ENCODE assay signal across 8 mouse cellular contexts in the genomic region with DNA sequence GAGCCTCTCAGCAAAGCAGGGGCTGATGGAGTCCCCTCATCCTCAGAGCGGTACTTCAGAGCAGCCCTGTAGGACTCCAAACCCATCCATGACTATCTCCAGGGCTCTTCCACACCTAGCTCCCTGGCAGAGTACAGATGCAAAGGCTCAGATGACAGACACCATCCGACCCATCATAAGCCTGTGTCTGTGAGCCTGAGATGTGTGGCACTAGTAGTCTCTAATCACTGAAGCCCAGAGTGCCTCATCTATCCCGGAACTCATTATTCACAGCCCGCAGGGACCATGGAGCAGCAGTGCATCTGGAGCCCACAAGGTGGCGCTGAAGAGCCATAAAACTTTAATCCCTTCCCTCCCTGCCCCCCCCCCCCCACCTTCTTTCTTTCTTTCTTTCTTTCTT. TPM values are rescaled to one million over a fixed set of nuclear protein-coding genes. Genes with fewer than 3 reads are reported as not detected.
A peak's percentile ranks its signal among the peaks of the same experiment; 100 is the strongest.
DNase-seq lines count a peak whose midpoint lies in the region; ATAC-seq and TF ChIP-seq lines count a peak whose summit lies in the region.

No protein-coding gene starts in this region.

- intact Hi-C loops in left cerebral cortex, adult 2 months (cut with DNase I), result loop anchor here (1.0 to 10.0 kb wide), 2 partner anchors 71 to 182 kb away; no protein-coding TSS in a partner anchor

- ATAC-seq in frontal cortex, adult (ENCODE audit: low TSS enrichment), result peak; percentile 50; the same call in 1 of the 2 replicates

- peak; percentile 88 for DNase-seq in NIH3T3 (ENCODE audit: low read depth)
- DNase-seq in cerebellum, adult 2 months, result peak; percentile 70 to 86
- DNase-seq in induced T-regulatory cell, adult 2 months (ENCODE audit: low read depth), result peak; percentile 90
- peak; percentile 74 to 80 for DNase-seq in left cerebral cortex, adult 2 months (ENCODE audit: extremely low spot score in 1 of 2, low spot score in 2 of 2)
- peak; percentile 66 for DNase-seq in midbrain, embryonic 10.5 days (ENCODE audit: low spot score)
- DNase-seq in right cerebral cortex, postnatal 4 days, result peak; percentile 90
- DNase-seq in yolk sac, embryonic 10.5 days (ENCODE audit: low spot score), result peak; percentile 34

- no peak overlapping the region for H3K27ac ChIP-seq in cerebellum, adult 2 months (ENCODE audit: insufficient read depth, low read length)
- no peak overlapping the region for H3K27ac ChIP-seq in left cerebral cortex, adult 2 months
- H3K27ac ChIP-seq in midbrain, embryonic 10.5 days (replicated peaks), result no peak overlapping the region

- H3K27me3 ChIP-seq in cerebellum, adult 2 months (ENCODE audit: control insufficient read depth, insufficient read depth, low read length), result no peaks in the 10 kb centered on the region
- H3K27me3 ChIP-seq in midbrain, embryonic 10.5 days (ENCODE audit: low read depth, poor library complexity, severe bottlenecking), result no peaks in the 10 kb centered on the region

- no peaks in the 10 kb centered on the region for H3K9me3 ChIP-seq in midbrain, embryonic 10.5 days (replicated peaks)

- TF ChIP-seq CTCF in cerebellum, adult 2 months (IDR thresholded peaks at IDR 0.05; ENCODE audit: borderline replicate concordance, insufficient read depth, low read depth, low read length), result peak; percentile 71
- TF ChIP-seq CTCF in left cerebral cortex, adult 2 months (IDR thresholded peaks at IDR 0.05), result peak; percentile 67

- peaks cover 24% of the 10 kb centered on the region for H3K36me3 ChIP-seq in midbrain, embryonic 10.5 days

- TF ChIP-seq POLR2A in cerebellum, adult 2 months (IDR thresholded peaks at IDR 0.05; ENCODE audit: borderline replicate concordance, insufficient read depth, low read length), result no peak

- no peaks in the 10 kb centered on the region for H3K4me1 ChIP-seq in cerebellum, adult 2 months (ENCODE audit: control insufficient read depth, insufficient read depth, low read length)
- 0 out of 2 replicates have a peak, but pooled peaks cover 5% of the 10 kb centered on the region for H3K4me1 ChIP-seq in midbrain, embryonic 10.5 days

- 20% methylated on average over 5 of the region's 5 CpGs for WGBS in cerebellum, adult 2 months
- 22% methylated on average over 5 of the region's 5 CpGs for WGBS in midbrain, embryonic 10.5 days

- no peak overlapping the region for H3K4me3 ChIP-seq in cerebellum, adult 2 months (replicated peaks; ENCODE audit: insufficient read depth, low read depth, low read length)
- H3K4me3 ChIP-seq in left cerebral cortex, adult 2 months, result no peak overlapping the region
- no peak overlapping the region for H3K4me3 ChIP-seq in midbrain, embryonic 10.5 days

RNA-seq across cellular contexts. Expression of gene Meis3, which starts 17.4 kb away (rescaled TPM):
- 93.5 and 94.2 TPM in 2 replicates for polyA plus RNA-seq in cerebellum, adult 2 months (2012; rRNA removed)
- 10 to 100 TPM; 39.8 to 42.6 TPM for total RNA-seq in left cerebral cortex, adult 2 months (2021)
- 80.7 and 99.3 TPM in 2 replicates for polyA plus RNA-seq in midbrain, embryonic 10.5 days (2016; fragmentation: Nextera tagmentation; extraction: Ambion mirVana)

RNA-seq across cellular contexts. Expression of gene Dhx34, which starts 29.5 kb away (rescaled TPM):
- polyA plus RNA-seq in cerebellum, adult 2 months (2012; rRNA removed), result 11.7 and 13.3 TPM in 2 replicates
- 10 to 100 TPM; 12.7 to 12.8 TPM for total RNA-seq in left cerebral cortex, adult 2 months (2021)
- polyA plus RNA-seq in midbrain, embryonic 10.5 days (2016; fragmentation: Nextera tagmentation; extraction: Ambion mirVana), result 19.9 and 20.2 TPM in 2 replicates

RNA-seq across cellular contexts. Expression of gene C5ar2, which starts 51.6 kb away (rescaled TPM):
- polyA plus RNA-seq in cerebellum, adult 2 months (2012; rRNA removed), result 0.19 and 0.20 TPM in 2 replicates
- total RNA-seq in left cerebral cortex, adult 2 months (2021), result under 1 TPM; 0.42 to 0.54 TPM
- 0.04 and 0.10 TPM in 2 replicates for polyA plus RNA-seq in midbrain, embryonic 10.5 days (2016; fragmentation: Nextera tagmentation; extraction: Ambion mirVana)

Comparison
In these comparisons a context has a peak if more than half of its experiments do, and no peak if none do; other contexts are left out.
1. DNase-seq: peak in every context shown above with its lines; median percentile 90 in induced T-regulatory cell, adult 2 months; 90 in right cerebral cortex, postnatal 4 days; 88 in NIH3T3; 78 in cerebellum, adult 2 months; 77 in left cerebral cortex, adult 2 months; 66 in midbrain, embryonic 10.5 days; 34 in yolk sac, embryonic 10.5 days.